Mouse (Mus musculus) ES-Bruce4 (cell line): ENCODE measurements at regions not wholly inside any gene's neighbourhood (a gene's known extent, or its start where the extent isn't known, plus 50 kb on each side); places are given as distances from the start of the nearest gene placed in this dataset.
A peak's percentile ranks its signal among the peaks of the same experiment; 100 is the strongest.

Experiments
- H3K27ac ChIP-seq: 2 replicates; pipeline ENCODE4 v1.5.1; 2012; ENCODE audit warnings: low read length, inconsistent platforms; ENCODE audit not compliant: insufficient read depth
- H3K27me3 ChIP-seq: 2 replicates; pipeline ENCODE4 v1.6.1; 2012; ENCODE audit warnings: mild to moderate bottlenecking, low read length, inconsistent platforms; ENCODE audit not compliant: control insufficient read depth, poor library complexity, insufficient read depth, severe bottlenecking
- H3K36me3 ChIP-seq: 2 replicates; pipeline ENCODE4 v1.6.1; 2012; ENCODE audit warnings: inconsistent platforms, mild to moderate bottlenecking, low read length, moderate library complexity; ENCODE audit not compliant: control insufficient read depth, poor library complexity, insufficient read depth, severe bottlenecking
- H3K4me1 ChIP-seq: one replicate; pipeline ENCODE4 v1.8.1; 2011; ENCODE audit warnings: low read length; ENCODE audit not compliant: control insufficient read depth, insufficient read depth
- H3K4me3 ChIP-seq: 2 replicates; pipeline ENCODE4 v1.5.1; 2011; ENCODE audit warnings: low read depth, mild to moderate bottlenecking, low read length
- H3K9ac ChIP-seq: 2 replicates; pipeline ENCODE4 v1.6.1; 2012; ENCODE audit warnings: low read depth, mild to moderate bottlenecking, inconsistent platforms; ENCODE audit not compliant: poor library complexity, severe bottlenecking
- H3K9me3 ChIP-seq: replicated peaks from 2 replicates; pipeline ENCODE4 v1.6.1; 2012; ENCODE audit warnings: mild to moderate bottlenecking, low read length, inconsistent platforms; ENCODE audit not compliant: control insufficient read depth, poor library complexity, insufficient read depth, severe bottlenecking
- CTCF ChIP-seq: IDR thresholded peaks from one replicate; pipeline ENCODE4 v1.8.1; 2011; ENCODE audit warnings: low read depth, low read length
- EP300 ChIP-seq: IDR thresholded peaks from 2 replicates; pipeline ENCODE4 v1.6.1; 2011; ENCODE audit warnings: low read depth, low read length; ENCODE audit not compliant: insufficient read depth
- POLR2A ChIP-seq: IDR thresholded peaks from one replicate; pipeline ENCODE4 v1.8.1; 2011; ENCODE audit warnings: low read length; ENCODE audit not compliant: insufficient read depth

DNA sequence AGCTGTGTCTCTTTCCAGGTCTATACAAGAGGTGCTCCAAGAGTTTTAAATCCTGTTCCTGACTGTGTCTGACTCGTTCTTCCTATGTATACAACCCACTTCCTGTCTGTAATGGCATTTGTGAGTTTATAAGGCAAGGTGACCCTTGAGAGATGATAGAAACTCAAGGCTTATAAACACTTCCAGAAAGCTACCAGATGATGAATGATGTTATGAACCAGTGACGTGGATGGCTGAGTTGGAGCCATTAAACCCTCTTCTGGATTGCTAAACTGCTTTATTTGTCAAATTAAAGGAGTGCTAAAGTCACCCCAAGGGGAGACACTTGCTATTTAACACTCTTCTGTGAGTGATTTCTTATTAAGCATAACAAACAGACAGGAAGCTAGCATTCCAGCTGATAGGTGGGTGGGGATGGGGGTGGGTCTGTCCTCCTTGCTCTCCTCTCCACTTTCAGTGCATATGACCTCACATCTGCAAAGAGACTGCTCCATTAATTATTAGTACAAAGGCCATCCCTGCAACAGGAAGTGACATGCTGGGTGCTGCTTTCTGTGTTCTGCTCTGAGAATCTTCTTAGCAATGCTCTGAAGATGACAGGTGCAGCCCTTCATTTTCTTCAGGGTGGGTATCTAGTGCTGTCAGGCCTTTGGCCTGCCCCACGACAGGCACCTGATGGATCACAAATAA lies 58.2 kb upstream of the Kl start:
- H3K36me3 ChIP-seq, result no peaks in the 10 kb centered on the region
- no peaks in the 10 kb centered on the region for H3K9me3 ChIP-seq
- H3K27me3 ChIP-seq, result no peaks in the 10 kb centered on the region
- H3K9ac ChIP-seq, result no peak overlapping the region
- no peak overlapping the region for H3K4me3 ChIP-seq
- no peaks in the 10 kb centered on the region for H3K4me1 ChIP-seq
- no peak overlapping the region for H3K27ac ChIP-seq
- no peak for TF ChIP-seq CTCF
- no peak for TF ChIP-seq POLR2A
- peak; percentile 79; the same call in 1 of the 2 replicates for TF ChIP-seq EP300

DNA sequence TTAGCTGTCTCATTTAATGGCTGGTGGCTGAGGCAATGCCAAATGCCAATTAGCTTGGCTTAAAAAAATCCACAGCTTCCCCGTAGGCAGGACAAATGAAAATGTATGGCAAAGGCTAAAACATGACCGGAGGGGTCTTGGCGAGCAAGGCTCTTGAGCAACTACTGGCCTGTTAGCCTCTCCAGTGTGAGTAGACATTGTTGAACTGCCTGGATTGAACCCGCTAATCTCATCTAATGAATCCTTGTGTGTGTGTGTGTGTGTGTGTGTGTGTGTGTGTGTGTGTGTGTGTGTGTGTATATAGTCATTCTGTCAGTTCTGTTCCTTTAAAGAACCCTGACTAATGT lies 57.7 kb upstream of the Kl start:
- no peaks in the 10 kb centered on the region for H3K9me3 ChIP-seq
- H3K9ac ChIP-seq, result no peak overlapping the region
- no peak overlapping the region for H3K27ac ChIP-seq
- H3K27me3 ChIP-seq, result no peaks in the 10 kb centered on the region
- H3K36me3 ChIP-seq, result no peaks in the 10 kb centered on the region
- no peaks in the 10 kb centered on the region for H3K4me1 ChIP-seq
- H3K4me3 ChIP-seq, result no peak overlapping the region
- TF ChIP-seq EP300, result no peak
- no peak for TF ChIP-seq CTCF
- no peak for TF ChIP-seq POLR2A

DNA sequence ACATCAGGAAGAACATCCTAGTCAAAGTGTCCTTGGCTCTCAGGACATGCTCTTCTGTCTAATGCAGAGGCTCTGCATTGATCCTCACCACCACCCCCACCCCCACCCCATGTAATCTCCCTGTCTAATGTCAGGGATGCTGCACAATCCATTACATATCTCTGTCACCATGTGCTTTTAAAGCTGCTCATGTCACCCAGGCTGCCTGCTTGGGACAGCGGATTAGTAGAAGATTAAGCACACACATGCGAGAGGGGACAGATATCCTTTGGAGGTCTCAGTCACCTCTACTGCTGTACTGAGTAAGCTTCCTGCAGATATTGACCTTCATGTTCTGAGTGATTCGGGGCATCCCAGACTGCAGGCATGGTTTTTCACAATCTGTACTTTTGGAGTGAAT lies 50.7 kb upstream of the Kl start:
- Histone ChIP-seq H3K4me3 (no peak overlapping the region), H3K9me3 (no peaks in the 10 kb centered on the region), H3K36me3 (no peaks in the 10 kb centered on the region), H3K9ac (no peak overlapping the region), H3K4me1 (no peaks in the 10 kb centered on the region), H3K27me3 (no peaks in the 10 kb centered on the region), H3K27ac (no peak overlapping the region)
- no peak for TF ChIP-seq POLR2A
- no peak for TF ChIP-seq CTCF
- TF ChIP-seq EP300, result no peak
